Mouse (Mus musculus): ENCODE results near the gene Asb1. TPM values are rescaled to one million over a fixed set of nuclear protein-coding genes. Genes with fewer than 3 reads are reported as not detected.
A peak's percentile ranks its signal among the peaks of the same experiment; 100 is the strongest.

Asb1 gene
- polyA plus RNA-seq, 1 experiment from 2014 or later, result 2.6 TPM

DNA sequence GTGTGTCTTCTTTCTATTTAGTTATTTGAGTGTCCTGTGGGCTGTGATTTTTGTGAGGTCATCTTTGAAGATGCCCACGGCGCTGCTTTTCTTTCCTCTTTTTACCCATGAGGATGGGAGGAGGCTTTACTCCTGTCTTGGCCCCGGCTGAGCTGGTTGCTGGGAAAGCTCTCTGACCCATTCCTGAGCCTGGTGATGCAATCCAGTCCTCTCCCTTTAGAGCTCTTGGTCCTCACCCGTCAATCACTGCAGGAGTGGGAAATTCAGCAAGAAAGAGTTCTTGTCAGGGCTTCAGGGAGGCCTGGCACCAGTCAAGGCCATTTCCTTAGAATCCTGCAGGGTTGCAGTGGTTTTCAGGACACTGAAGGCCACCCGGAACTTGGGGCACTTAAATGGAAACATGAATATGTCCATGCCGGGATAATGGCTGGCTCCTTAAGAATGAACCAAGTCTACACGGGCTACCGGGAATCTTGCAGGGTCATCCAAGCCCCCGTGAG, 55.2 kb downstream of the Asb1 start:
- ATAC-seq, result no peak
- Histone ChIP-seq H3K27ac (ENCODE audit: low read depth, low read length) (no peak overlapping the region), H3K4me2 (replicated peaks; ENCODE audit: low read depth) (no peak overlapping the region), H3K36me3 (ENCODE audit: control insufficient read depth, insufficient read depth) (no peaks in the 10 kb centered on the region), H3K27me3 (replicated peaks; ENCODE audit: control insufficient read depth, insufficient read depth, low read length) (no peaks in the 10 kb centered on the region), H3K4me3 (ENCODE audit: low read depth, low read length) (no peak overlapping the region), H3K9ac (ENCODE audit: low read depth, low read length) (no peak overlapping the region), H3K9me3 (ENCODE audit: control insufficient read depth) (no peaks in the 10 kb centered on the region), H3K4me1 (replicated peaks; ENCODE audit: control insufficient read depth, insufficient read depth, low read length) (no peaks in the 10 kb centered on the region)
- 91% methylated on average over 9 of the region's 9 CpGs for WGBS
- TF ChIP-seq CTCF (IDR thresholded peaks at IDR 0.05; ENCODE audit: low read depth), result no peak

DNA sequence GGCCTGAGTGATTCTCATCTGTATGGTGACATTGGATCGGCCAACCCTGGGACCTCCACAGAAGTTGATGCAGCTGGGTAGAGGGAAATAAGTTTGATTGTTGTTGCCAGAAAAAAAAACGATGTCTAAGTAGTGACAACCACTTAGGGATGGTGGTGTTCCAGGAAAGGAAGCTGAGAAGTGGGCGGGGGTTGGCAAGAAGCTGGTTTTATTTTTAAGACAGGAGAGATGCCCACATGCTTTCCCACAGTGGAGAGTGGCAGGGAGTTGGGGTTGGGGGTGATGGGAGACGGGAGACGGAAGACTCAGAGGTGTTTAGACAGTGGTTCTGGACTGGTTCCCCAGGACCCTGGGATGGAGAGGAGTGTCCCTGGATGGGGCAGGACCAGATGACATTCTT, 57.3 kb downstream of the Asb1 start:
- no peak overlapping the region for H3K4me3 ChIP-seq (ENCODE audit: low read depth, low read length)
- no peak for TF ChIP-seq CTCF (IDR thresholded peaks at IDR 0.05; ENCODE audit: low read depth)
- H3K4me1 ChIP-seq (replicated peaks; ENCODE audit: control insufficient read depth, insufficient read depth, low read length), result no peaks in the 10 kb centered on the region
- no peak overlapping the region for H3K4me2 ChIP-seq (replicated peaks; ENCODE audit: low read depth)
- no peaks in the 10 kb centered on the region for H3K36me3 ChIP-seq (ENCODE audit: control insufficient read depth, insufficient read depth)
- 83% methylated on average over 5 of the region's 5 CpGs for WGBS
- ATAC-seq, result no peak
- no peaks in the 10 kb centered on the region for H3K27me3 ChIP-seq (replicated peaks; ENCODE audit: control insufficient read depth, insufficient read depth, low read length)
- H3K9me3 ChIP-seq (ENCODE audit: control insufficient read depth), result no peaks in the 10 kb centered on the region
- H3K27ac ChIP-seq (ENCODE audit: low read depth, low read length), result no peak overlapping the region
- no peak overlapping the region for H3K9ac ChIP-seq (ENCODE audit: low read depth, low read length)

DNA sequence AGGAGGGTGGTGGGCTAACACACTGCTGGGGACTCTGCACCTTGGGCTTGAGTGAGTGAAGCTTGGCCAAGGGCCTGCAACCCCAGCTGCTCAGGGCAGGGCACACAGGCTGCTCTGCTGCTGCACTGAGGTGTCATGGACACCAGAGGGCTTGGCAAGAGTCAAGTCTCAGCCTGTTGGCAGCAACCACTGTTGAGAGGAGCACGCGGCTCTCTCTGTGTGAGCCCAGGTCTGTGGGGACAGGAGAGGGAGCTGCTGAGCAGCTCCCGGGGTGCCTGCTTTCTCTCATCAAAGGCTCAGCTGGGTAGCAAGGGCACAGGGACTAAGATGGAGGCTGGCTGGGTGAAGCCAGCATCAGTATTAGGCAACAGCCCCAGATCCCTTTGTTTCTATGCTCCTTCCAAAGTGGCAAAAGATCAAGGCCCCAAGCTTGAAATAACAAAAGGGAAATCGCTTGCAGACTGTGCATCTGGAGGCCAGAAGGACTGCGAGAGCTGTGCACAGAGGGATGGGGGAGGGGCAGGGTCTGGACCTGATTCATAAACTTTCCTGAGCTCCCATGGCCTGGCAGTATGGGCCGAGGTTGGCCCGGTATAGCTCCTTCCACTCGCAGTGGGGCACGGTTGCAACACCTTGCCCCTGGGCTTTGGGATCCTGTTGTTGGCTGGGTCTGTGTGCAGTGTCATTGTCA, 60.5 kb downstream of the Asb1 start:
- Histone ChIP-seq H3K9ac (ENCODE audit: low read depth, low read length) (no peak overlapping the region), H3K27me3 (replicated peaks; ENCODE audit: control insufficient read depth, insufficient read depth, low read length) (no peaks in the 10 kb centered on the region), H3K27ac (ENCODE audit: low read depth, low read length) (no peak overlapping the region), H3K4me1 (replicated peaks; ENCODE audit: control insufficient read depth, insufficient read depth, low read length) (no peaks in the 10 kb centered on the region), H3K36me3 (ENCODE audit: control insufficient read depth, insufficient read depth) (no peaks in the 10 kb centered on the region), H3K9me3 (ENCODE audit: control insufficient read depth) (no peaks in the 10 kb centered on the region), H3K4me3 (ENCODE audit: low read depth, low read length) (no peak overlapping the region), H3K4me2 (replicated peaks; ENCODE audit: low read depth) (no peak overlapping the region)
- ATAC-seq, result no peak
- peak; percentile 80 for TF ChIP-seq CTCF (IDR thresholded peaks at IDR 0.05; ENCODE audit: low read depth)
- 34% methylated on average over 9 of the region's 9 CpGs for WGBS

DNA sequence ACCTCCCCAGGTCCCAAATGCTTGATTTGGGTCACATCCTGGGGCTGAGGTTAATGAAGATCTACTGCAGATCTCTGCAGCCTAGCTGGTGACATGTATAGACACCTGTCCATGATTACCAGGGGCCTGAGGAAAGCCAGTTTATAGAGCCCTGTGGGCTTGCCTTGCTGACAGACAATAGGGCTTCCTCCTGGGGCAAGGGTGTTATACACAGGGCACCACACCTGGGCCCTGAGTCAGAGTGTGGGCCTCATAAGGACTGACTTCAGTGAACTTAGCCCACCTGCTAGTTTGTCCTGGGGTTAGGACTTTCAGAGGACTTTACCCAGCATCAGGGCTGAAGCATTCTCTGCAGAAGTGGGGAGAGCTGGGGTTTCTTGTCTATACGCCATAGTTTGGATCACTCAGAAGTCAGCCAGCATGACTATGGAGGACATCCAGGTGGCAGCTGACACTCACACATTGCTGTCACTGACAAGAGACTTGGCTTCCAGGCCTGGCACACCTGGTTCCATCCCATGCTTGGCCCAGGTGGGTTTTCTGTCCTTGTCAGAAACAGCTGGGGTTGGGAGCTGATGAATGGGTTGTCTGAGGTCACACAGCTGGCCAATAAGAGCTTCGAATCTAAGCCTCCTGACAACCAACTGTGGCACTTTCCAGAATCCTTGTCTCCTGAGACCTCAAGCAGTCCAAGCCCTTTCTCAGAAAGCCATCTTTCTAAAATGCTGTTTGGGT, 61.2 kb downstream of the Asb1 start:
- Histone ChIP-seq H3K4me1 (replicated peaks; ENCODE audit: control insufficient read depth, insufficient read depth, low read length) (no peaks in the 10 kb centered on the region), H3K9ac (ENCODE audit: low read depth, low read length) (no peak overlapping the region), H3K27me3 (replicated peaks; ENCODE audit: control insufficient read depth, insufficient read depth, low read length) (no peaks in the 10 kb centered on the region), H3K36me3 (ENCODE audit: control insufficient read depth, insufficient read depth) (no peaks in the 10 kb centered on the region), H3K4me3 (ENCODE audit: low read depth, low read length) (no peak overlapping the region), H3K9me3 (ENCODE audit: control insufficient read depth) (no peaks in the 10 kb centered on the region), H3K27ac (ENCODE audit: low read depth, low read length) (no peak overlapping the region), H3K4me2 (replicated peaks; ENCODE audit: low read depth) (no peak overlapping the region)
- no peak for TF ChIP-seq CTCF (IDR thresholded peaks at IDR 0.05; ENCODE audit: low read depth)
- WGBS, result 84% methylated on average over 2 of the region's 2 CpGs
- ATAC-seq, result no peak

DNA sequence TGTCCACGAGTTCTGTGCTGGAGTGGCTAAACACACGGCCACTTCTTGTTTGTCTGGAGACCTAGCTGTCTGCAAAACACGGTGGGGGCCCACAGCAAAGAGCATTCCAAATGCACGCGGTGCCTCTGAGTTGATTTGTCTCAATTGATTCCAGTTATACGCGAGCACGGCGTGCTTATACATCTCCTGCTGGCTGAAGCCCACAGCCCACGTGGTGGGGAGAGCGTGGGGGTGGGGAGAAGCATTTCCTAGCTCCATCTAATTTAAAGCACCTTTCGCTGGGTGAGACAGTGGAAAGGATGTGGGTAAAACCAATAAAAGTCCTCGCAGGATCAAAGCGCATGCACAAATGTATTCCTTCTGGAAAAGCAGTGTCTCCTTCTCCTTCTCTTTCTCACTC, 65.3 kb downstream of the Asb1 start:
- Histone ChIP-seq H3K36me3 (ENCODE audit: control insufficient read depth, insufficient read depth) (no peaks in the 10 kb centered on the region), H3K4me1 (replicated peaks; ENCODE audit: control insufficient read depth, insufficient read depth, low read length) (no peaks in the 10 kb centered on the region), H3K27ac (ENCODE audit: low read depth, low read length) (no peak overlapping the region), H3K9ac (ENCODE audit: low read depth, low read length) (no peak overlapping the region), H3K9me3 (ENCODE audit: control insufficient read depth) (no peaks in the 10 kb centered on the region), H3K27me3 (replicated peaks; ENCODE audit: control insufficient read depth, insufficient read depth, low read length) (no peaks in the 10 kb centered on the region), H3K4me2 (replicated peaks; ENCODE audit: low read depth) (no peak overlapping the region), H3K4me3 (ENCODE audit: low read depth, low read length) (no peak overlapping the region)
- no peak for TF ChIP-seq CTCF (IDR thresholded peaks at IDR 0.05; ENCODE audit: low read depth)
- no peak for ATAC-seq
- 71% methylated on average over 14 of the region's 14 CpGs for WGBS

DNA sequence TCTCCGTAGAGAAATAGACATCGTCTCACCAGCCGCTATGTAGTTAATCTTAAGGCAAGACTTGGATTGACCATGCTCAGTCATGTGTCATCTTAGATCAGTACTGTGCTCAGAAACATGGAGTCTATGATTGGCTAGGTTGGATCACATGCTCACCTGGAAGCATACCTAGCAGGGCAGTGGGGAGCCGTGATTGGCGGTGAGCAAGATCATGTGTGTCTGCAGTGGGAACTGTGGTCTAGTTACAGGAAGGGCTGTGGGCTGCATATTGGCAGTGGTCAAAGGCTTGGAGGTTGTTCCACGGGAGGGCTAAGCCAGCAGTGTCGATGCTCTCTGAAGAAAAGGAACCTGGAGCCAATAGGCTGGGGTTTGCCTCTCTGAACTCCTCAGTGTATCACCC, 66.4 kb downstream of the Asb1 start:
- no peaks in the 10 kb centered on the region for H3K27me3 ChIP-seq (replicated peaks; ENCODE audit: control insufficient read depth, insufficient read depth, low read length)
- TF ChIP-seq CTCF (IDR thresholded peaks at IDR 0.05; ENCODE audit: low read depth), result no peak
- 94% methylated on average over 7 of the region's 7 CpGs for WGBS
- no peaks in the 10 kb centered on the region for H3K9me3 ChIP-seq (ENCODE audit: control insufficient read depth)
- no peak overlapping the region for H3K9ac ChIP-seq (ENCODE audit: low read depth, low read length)
- no peaks in the 10 kb centered on the region for H3K36me3 ChIP-seq (ENCODE audit: control insufficient read depth, insufficient read depth)
- no peak overlapping the region for H3K4me3 ChIP-seq (ENCODE audit: low read depth, low read length)
- ATAC-seq, result no peak
- H3K4me1 ChIP-seq (replicated peaks; ENCODE audit: control insufficient read depth, insufficient read depth, low read length), result no peaks in the 10 kb centered on the region
- H3K27ac ChIP-seq (ENCODE audit: low read depth, low read length), result no peak overlapping the region
- H3K4me2 ChIP-seq (replicated peaks; ENCODE audit: low read depth), result no peak overlapping the region
